Mouse (Mus musculus) heart, embryonic 15.5 days (tissue): ENCODE results near the gene Gm5105. TPM values are rescaled to one million over a fixed set of nuclear protein-coding genes. Genes with fewer than 3 reads are reported as not detected.

ENCODE experiments used
- ATAC-seq: fragments of 200-750 bp; cut with Nextera tagmentation; replicated peaks from 2 replicates; pipeline ENCODE4 v1.8.0; 2017; ENCODE audit warnings: low read depth, moderate TSS enrichment; ENCODE audit not compliant: insufficient number of reproducible peaks, insufficient read depth, low FRiP score
- H3K27ac ChIP-seq: fragments of 300-500 bp; sonication (generic); 2 replicates; pipeline ENCODE4 v1.5.1; 2015; ENCODE audit warnings: mild to moderate bottlenecking, inconsistent platforms
- H3K27me3 ChIP-seq: fragments of 300-500 bp; sonication (generic); 2 replicates; pipeline ENCODE4 v1.6.1; 2015; ENCODE audit warnings: inconsistent platforms
- H3K36me3 ChIP-seq: fragments of 300-500 bp; sonication (generic); 2 replicates; pipeline ENCODE4 v1.6.1; 2015; ENCODE audit warnings: mild to moderate bottlenecking, inconsistent platforms
- H3K4me1 ChIP-seq: fragments of 300-500 bp; sonication (generic); replicated peaks from 2 replicates; pipeline ENCODE4 v1.6.1; 2015; ENCODE audit warnings: inconsistent platforms
- H3K4me2 ChIP-seq: fragments of 300-500 bp; sonication (generic); 2 replicates; pipeline ENCODE4 v1.6.1; 2015; ENCODE audit warnings: inconsistent platforms, mild to moderate bottlenecking, moderate library complexity
- H3K4me3 ChIP-seq: fragments of 300-500 bp; sonication (generic); 2 replicates; pipeline ENCODE4 v1.5.1; 2015; ENCODE audit warnings: mild to moderate bottlenecking, inconsistent platforms
- H3K9ac ChIP-seq: fragments of 300-500 bp; sonication (generic); 2 replicates; pipeline ENCODE4 v1.6.1; 2015; ENCODE audit warnings: mild to moderate bottlenecking, inconsistent platforms
- H3K9me3 ChIP-seq: fragments of 300-500 bp; sonication (generic); replicated peaks from 2 replicates; pipeline ENCODE4 v1.6.1; 2016; ENCODE audit warnings: inconsistent platforms
- WGBS: fragments of 180-500 bp; shearing (Covaris S2); methylation state at CpG from one replicate; pipeline ENCODE4 v1.1.7; 2015; ENCODE audit warnings: mixed read lengths; 5-methylcytosine and 5-hydroxymethylcytosine counted together
- polyA plus RNA-seq: library from polyadenylated mRNA; unstranded; fragments of >200 nt; fragmentation: Nextera tagmentation; extraction: Ambion mirVana; gene quantifications from 2 replicates; pipeline ENCODE4 v1.2.1, GENCODE M21; 2015

Gm5105 gene
- polyA plus RNA-seq, 1 experiment from 2014 or later: 0.58 TPM

DNA sequence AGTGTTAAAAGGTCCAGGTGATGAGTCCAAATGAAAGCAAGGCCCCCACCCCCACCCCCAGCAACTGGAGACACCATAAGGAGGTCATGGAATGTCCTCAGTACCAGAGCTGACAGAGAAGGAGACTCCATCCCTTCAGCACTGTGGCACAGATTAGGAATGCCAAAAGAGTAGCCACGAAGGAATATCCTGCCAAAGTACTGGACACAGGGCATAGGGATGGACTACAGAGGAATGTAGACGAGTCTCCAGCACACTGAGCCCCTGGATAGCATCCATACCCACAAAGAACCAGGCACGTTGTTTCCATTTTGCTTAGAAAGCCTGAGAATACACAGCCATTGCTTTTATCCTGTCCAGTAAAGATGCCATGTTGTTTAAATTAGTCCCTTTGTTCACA lies 15.8 kb downstream of the Gm5105 start:
- ATAC-seq: no peak
- Histone ChIP-seq H3K36me3 (no peaks in the 10 kb centered on the region), H3K27me3 (no peaks in the 10 kb centered on the region), H3K4me3 (no peak overlapping the region), H3K27ac (no peak overlapping the region), H3K9ac (no peak overlapping the region), H3K4me1 (peaks cover 29% of the 10 kb centered on the region), H3K4me2 (no peak overlapping the region), H3K9me3 (no peaks in the 10 kb centered on the region)
- WGBS: 66% methylated on average over 3 of the region's 3 CpGs

DNA sequence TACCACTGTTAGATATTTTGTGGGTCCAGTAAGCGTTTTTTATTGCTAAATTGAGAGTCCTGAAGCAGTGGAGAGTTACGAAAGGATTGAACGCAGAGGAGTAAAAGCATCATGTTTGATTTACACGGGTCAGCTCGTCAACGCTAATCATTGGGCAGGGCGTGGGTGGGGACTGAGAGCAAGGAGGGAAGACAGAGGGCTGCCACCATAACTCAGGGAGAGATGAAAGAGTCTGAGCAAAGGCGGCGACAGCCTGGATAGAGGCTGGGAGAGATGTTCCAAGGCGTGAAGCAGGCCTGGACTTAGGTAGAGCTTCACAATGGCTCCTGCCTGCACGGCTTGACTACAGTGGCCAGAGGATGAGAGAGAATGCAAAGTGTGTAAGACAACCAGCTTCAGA lies 16.4 kb downstream of the Gm5105 start:
- Histone ChIP-seq H3K4me1 (peaks cover 28% of the 10 kb centered on the region), H3K9ac (no peak overlapping the region), H3K27ac (no peak overlapping the region), H3K27me3 (no peaks in the 10 kb centered on the region), H3K4me2 (no peak overlapping the region), H3K4me3 (no peak overlapping the region), H3K36me3 (no peaks in the 10 kb centered on the region), H3K9me3 (no peaks in the 10 kb centered on the region)
- 60% methylated on average over 11 of the region's 11 CpGs for WGBS
- no peak for ATAC-seq

DNA sequence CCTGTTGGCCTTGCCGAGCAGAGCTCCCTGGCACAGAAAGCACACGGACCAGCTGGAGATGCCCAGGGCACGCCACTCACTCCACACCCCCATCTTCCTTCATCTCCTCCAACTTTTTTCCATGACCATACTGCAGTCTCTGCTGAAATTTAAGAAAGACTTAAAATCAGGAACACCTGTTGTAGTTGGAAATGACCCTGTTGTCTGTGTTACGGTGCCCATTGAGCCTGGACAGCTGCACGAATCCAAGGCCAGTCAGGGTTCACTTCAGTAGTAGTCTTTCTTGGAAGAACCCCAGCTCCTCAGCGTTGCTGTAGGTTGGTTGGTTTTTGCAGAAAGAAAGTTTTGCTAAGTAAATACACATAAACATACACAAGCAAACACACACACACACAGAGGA lies 17.6 kb downstream of the Gm5105 start:
- H3K4me3 ChIP-seq: no peak overlapping the region
- WGBS: 87% methylated on average over 6 of the region's 6 CpGs
- no peak overlapping the region for H3K4me2 ChIP-seq
- ATAC-seq: no peak
- no peaks in the 10 kb centered on the region for H3K27me3 ChIP-seq
- H3K36me3 ChIP-seq: no peaks in the 10 kb centered on the region
- peaks cover 25% of the 10 kb centered on the region for H3K4me1 ChIP-seq
- no peak overlapping the region for H3K27ac ChIP-seq
- no peaks in the 10 kb centered on the region for H3K9me3 ChIP-seq
- H3K9ac ChIP-seq: no peak overlapping the region

DNA sequence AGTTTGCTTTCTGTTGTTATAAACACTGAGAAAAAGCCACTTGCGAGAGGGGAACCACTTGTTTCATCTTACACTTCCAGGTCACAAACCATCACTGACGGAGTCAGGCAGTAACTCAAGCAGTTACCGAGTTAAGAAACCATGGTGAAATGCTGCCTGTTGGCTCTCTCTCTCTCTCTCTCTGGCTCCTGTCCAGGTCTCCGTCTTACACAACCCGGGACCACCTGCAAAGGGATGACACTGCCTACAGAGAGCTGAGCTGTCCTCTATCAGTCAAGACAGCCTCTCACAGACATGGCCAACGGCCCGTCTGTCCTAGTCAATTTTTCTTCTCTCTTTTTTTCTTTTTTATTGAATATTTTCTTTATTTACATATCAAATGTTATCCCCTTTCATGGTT lies 23.9 kb downstream of the Gm5105 start:
- 64% methylated on average over 7 of the region's 7 CpGs for WGBS
- H3K4me3 ChIP-seq: no peak overlapping the region
- H3K36me3 ChIP-seq: no peaks in the 10 kb centered on the region
- H3K4me2 ChIP-seq: no peak overlapping the region
- no peak overlapping the region for H3K27ac ChIP-seq
- H3K9ac ChIP-seq: no peak overlapping the region
- ATAC-seq: no peak
- H3K4me1 ChIP-seq: peaks cover 18% of the 10 kb centered on the region
- no peaks in the 10 kb centered on the region for H3K27me3 ChIP-seq
- no peaks in the 10 kb centered on the region for H3K9me3 ChIP-seq

DNA sequence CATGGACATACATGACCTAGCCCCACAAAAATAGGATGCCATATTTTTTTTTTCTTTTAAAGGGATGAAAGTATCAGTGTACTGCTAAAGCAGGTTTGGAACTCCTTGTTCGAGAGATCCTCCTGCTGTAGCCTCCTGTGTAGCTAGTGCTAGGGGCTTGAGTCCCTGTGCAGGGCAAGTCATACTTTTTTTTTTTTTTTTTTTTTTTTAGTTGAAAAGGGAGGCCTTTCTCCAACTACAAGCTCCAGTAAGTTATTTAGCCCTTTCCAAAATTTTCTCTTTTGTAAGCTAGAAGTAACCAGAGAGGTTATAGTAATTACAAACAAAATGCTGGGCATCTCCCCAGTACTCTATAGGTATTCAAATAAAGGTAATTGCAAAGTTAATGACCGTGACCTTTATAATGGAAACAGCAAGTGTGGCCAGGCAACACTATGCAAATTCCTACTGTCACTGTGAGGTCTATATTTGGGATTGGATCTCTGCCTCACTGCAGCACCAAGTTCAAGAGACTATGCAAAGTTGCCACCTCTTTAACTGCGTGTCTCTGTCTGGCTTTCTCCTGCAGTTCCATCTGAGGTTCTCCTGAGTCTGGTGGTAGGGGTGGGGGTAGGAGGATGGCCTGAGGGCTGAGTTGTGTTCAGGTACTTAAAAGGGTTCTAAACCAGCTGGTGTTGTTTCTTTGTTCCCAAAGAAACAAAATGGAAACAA lies 25.4 kb downstream of the Gm5105 start:
- H3K9ac ChIP-seq: no peak overlapping the region
- H3K9me3 ChIP-seq: no peaks in the 10 kb centered on the region
- 46% methylated on average over 3 of the region's 3 CpGs for WGBS
- H3K4me1 ChIP-seq: peaks cover 13% of the 10 kb centered on the region
- H3K36me3 ChIP-seq: no peaks in the 10 kb centered on the region
- H3K4me3 ChIP-seq: no peak overlapping the region
- no peak; the same call in 1 of the 2 replicates for ATAC-seq
- H3K27ac ChIP-seq: peak overlapping the region; percentile 33
- H3K4me2 ChIP-seq: no peak overlapping the region
- H3K27me3 ChIP-seq: no peaks in the 10 kb centered on the region

DNA sequence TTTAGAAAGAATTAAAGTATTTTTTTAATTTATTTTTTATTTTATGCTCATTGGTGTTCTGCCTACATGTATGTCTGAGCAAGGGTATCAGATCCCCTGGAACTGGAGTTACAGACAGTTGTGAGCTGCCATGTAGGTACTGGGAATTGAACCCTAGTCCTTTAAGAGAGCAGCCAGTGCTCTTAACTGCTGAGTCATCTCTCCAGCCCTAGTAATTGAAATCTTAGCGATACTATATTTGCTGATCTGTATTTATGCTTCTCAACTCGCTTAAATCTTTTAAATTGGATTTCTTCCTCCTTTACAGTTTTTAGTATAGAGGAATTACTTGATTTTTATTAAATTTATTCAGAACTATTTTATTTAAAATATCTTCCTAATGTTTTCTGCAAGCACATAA lies 26.2 kb downstream of the Gm5105 start:
- Histone ChIP-seq H3K27ac (0 out of 2 replicates have a peak overlapping the region, but pooled peaks have one; percentile 33), H3K9me3 (no peaks in the 10 kb centered on the region), H3K4me1 (peaks cover 13% of the 10 kb centered on the region), H3K27me3 (no peaks in the 10 kb centered on the region), H3K36me3 (no peaks in the 10 kb centered on the region), H3K4me3 (no peak overlapping the region), H3K9ac (no peak overlapping the region), H3K4me2 (no peak overlapping the region)
- WGBS: 70% methylated on average over 2 of the region's 2 CpGs
- no peak for ATAC-seq

DNA sequence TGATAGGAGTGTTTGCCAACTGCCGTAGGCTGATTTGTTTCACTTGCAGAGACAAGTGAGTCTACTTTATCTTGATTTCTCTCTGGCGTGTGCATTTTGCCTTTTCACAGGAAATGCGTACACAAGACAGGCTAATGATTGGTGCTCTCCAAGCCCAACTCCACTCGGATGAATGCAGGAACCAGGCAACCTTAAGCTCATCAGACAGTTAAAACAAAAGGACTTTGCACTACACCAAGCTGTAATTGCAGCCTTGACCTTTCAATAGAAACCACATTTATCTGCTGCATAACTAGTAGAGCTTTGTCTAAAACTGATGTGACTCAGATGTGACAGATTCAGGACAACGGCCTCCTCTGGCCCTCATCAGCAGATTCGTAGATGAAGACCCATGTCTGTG lies 33.2 kb downstream of the Gm5105 start:
- H3K9ac ChIP-seq: no peak overlapping the region
- no peaks in the 10 kb centered on the region for H3K27me3 ChIP-seq
- 55% methylated on average over 6 of the region's 6 CpGs for WGBS
- no peak for ATAC-seq
- H3K4me1 ChIP-seq: no peaks in the 10 kb centered on the region; the same call in 1 of the 2 replicates
- H3K9me3 ChIP-seq: no peaks in the 10 kb centered on the region
- H3K4me2 ChIP-seq: no peak overlapping the region
- no peak overlapping the region for H3K27ac ChIP-seq
- H3K4me3 ChIP-seq: no peak overlapping the region
- no peaks in the 10 kb centered on the region for H3K36me3 ChIP-seq

DNA sequence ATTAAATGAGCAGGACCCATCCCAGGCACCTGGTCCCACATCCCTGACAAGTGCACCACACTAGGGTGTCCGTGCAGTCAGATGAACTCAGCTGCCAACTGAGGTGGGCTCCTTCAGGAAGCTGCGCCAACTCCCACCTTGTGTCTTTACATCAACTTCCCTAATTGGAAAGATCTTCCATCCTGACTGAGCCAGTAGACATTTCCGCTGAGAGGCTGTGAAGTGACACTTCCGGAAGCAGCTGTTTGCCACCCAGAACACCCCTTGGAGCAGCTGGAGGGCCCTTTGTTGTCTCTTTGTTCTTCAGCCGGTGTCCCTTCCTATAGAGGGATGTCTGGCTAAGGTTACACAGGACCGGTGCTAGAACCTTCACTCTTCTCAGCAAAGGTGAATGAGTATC lies 36.6 kb downstream of the Gm5105 start:
- Histone ChIP-seq H3K4me1 (peaks cover 15% of the 10 kb centered on the region), H3K27ac (no peak overlapping the region), H3K4me3 (no peak overlapping the region), H3K4me2 (no peak overlapping the region), H3K9ac (no peak overlapping the region), H3K27me3 (no peaks in the 10 kb centered on the region), H3K36me3 (no peaks in the 10 kb centered on the region), H3K9me3 (no peaks in the 10 kb centered on the region)
- no peak for ATAC-seq
- WGBS: 73% methylated on average over 6 of the region's 6 CpGs

DNA sequence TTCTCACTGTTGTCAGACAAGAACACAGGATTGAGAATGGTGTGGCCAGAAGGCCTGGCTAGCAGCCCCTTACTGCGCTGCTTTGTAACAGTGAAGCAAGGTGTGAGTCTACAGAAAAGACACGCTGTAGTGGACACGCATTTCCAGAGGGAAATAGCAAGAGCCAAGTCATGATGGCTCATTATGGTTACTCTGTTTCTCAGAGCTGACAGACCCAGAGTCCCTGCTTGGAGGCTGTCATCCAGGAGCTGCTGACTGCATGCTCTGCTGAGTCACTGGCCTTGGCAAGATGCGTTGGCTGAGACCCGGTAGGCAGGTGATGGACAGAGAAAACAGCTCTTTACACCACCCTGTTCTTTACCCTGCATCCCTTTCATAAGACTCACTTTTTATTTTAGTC lies 37.8 kb downstream of the Gm5105 start:
- H3K4me3 ChIP-seq: no peak overlapping the region
- no peak for ATAC-seq
- no peaks in the 10 kb centered on the region for H3K9me3 ChIP-seq
- H3K27ac ChIP-seq: no peak overlapping the region
- H3K36me3 ChIP-seq: no peaks in the 10 kb centered on the region
- no peak overlapping the region for H3K4me2 ChIP-seq
- WGBS: 70% methylated on average over 5 of the region's 5 CpGs
- H3K9ac ChIP-seq: no peak overlapping the region
- H3K27me3 ChIP-seq: no peaks in the 10 kb centered on the region
- H3K4me1 ChIP-seq: peaks cover 15% of the 10 kb centered on the region

DNA sequence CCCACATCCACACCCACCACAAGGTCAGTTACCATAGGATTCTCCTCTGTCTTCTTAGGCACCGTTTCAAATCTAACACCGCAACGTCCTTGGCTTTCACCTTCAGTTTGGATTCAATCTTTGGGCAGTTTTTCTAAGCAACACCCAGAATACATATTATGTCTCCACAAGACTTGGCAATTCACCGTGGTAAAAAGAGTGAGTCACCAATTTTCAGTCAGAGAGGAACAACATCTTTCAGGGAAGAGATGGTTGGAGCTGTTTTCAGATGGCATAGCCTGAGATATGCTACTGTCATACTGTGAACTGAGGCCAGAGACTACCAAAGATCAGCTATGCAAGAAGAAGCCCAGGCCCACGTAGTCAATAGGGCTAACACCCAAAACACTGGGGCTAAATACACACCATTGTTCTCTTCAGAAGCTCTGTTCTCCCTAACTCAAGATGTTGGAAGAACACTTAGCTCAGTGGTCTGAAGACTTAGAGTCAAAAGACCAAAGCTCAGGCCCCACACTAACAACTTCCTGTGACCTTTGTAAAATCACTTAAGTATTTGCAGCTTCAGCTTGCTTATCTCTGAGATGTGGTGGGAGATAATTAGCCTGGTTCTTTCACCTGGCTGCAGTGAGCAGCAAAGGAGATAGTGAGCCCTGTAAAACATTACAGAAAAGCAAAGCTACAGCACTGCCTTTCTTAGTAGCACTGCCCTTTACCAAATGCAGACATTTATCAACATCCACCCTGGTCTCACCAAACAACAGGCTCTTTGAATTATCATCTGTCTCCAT lies 39.4 kb downstream of the Gm5105 start:
- Histone ChIP-seq H3K4me2 (no peak overlapping the region), H3K4me3 (no peak overlapping the region), H3K9me3 (no peaks in the 10 kb centered on the region), H3K27ac (peak overlapping the region; percentile 1; the same call in 1 of the 2 replicates), H3K4me1 (peaks cover 15% of the 10 kb centered on the region), H3K36me3 (no peaks in the 10 kb centered on the region), H3K9ac (no peak overlapping the region), H3K27me3 (no peaks in the 10 kb centered on the region)
- WGBS: 66% methylated on average over 5 of the region's 5 CpGs
- ATAC-seq: no peak

DNA sequence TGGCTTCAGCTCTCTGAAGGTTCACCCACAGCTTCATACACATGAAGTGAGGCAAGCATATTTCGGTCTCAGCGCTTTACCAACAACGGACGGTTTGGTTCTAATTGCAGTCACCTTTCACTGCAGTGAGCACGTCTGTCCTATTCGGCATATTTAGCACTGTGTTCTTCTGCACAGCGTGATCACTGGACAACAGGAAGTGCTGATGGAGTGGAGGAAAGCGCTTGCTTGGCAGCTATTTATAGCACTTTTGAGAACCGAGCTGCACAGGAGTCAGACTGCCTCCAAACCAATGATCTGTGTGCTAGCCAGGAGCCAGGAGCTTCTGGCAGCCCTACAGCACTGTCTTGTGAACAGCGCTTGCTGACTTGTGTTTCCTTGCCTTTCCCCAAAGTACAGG lies 40.9 kb downstream of the Gm5105 start:
- Histone ChIP-seq H3K36me3 (no peaks in the 10 kb centered on the region), H3K9me3 (no peaks in the 10 kb centered on the region), H3K4me1 (peaks cover 15% of the 10 kb centered on the region), H3K4me3 (no peak overlapping the region), H3K27ac (peak overlapping the region; percentile 84), H3K9ac (no peak overlapping the region), H3K4me2 (peak overlapping the region; percentile 34), H3K27me3 (no peaks in the 10 kb centered on the region)
- peak; percentile 85 for ATAC-seq
- 31% methylated on average over 10 of the region's 10 CpGs for WGBS

DNA sequence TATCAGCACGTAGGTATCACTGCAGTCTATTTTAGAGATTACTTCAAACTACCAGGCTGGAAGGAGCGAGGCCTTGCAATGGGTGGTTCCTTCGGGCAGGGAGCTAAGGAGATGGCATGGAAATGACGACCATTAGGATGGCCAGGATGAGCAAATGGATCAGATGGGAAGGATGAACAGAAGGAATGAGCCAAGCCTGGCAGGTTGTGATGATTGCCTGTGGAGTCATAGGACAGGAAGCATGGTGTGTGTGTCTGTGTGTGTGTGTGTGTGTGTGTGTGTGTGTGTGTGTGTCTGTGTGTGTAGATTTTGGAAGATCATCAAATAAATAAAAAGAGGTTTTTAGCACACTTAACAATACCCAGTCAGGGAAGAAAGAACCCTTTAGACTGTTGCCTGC lies 44.5 kb downstream of the Gm5105 start:
- ATAC-seq: no peak
- peaks cover 12% of the 10 kb centered on the region for H3K4me1 ChIP-seq
- no peak overlapping the region for H3K4me2 ChIP-seq
- WGBS: 77% methylated on average over 4 of the region's 4 CpGs
- no peak overlapping the region for H3K27ac ChIP-seq
- no peak overlapping the region for H3K4me3 ChIP-seq
- no peaks in the 10 kb centered on the region for H3K36me3 ChIP-seq
- H3K9me3 ChIP-seq: no peaks in the 10 kb centered on the region
- H3K27me3 ChIP-seq: no peaks in the 10 kb centered on the region
- no peak overlapping the region for H3K9ac ChIP-seq
